9 mouse cellular contexts compared by ENCODE assay signal in the genomic region with DNA sequence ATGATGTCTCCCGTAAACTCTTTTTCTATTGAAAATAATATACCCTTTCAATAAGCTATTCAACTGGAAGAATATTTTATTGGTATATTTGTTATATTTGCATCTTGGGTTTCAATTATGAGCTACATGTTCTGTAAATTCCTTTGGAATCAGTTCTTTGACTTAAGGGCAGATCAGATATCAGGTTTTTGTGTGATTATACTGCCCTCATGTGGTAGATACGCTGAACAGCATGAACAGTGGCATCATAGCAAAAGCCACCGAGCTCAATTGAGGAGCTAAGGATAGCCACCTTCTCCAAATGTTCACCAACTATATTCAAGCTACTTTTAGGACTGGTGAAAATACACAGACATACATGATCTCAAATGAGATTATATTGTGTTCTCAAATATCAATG. TPM values are rescaled to one million over a fixed set of nuclear protein-coding genes. Genes with fewer than 3 reads are reported as not detected.
DNase-seq lines count a peak whose midpoint lies in the region; ATAC-seq and TF ChIP-seq lines count a peak whose summit lies in the region.
"Had no signal": no experiment of that assay in that cellular context is flagged by ENCODE, and none has a peak within 500 bp of the region (broad histone marks: within the 10 kb centered on the region; RNA-seq: fewer than 3 reads in every experiment).

No protein-coding gene starts in this region.

- peak; percentile 74 for TF ChIP-seq CTCF in lung, embryonic 14.5 days (IDR thresholded peaks at IDR 0.05; ENCODE audit: low read depth)
- peak; percentile 84 for TF ChIP-seq CTCF in stomach, postnatal 0 days (IDR thresholded peaks at IDR 0.05; ENCODE audit: low read depth)
- no peak for TF ChIP-seq CTCF in thymus, adult 2 months (IDR thresholded peaks at IDR 0.05; ENCODE audit: borderline replicate concordance, control insufficient read depth, extremely low read depth, insufficient read depth, low read length, poor library complexity)

- no peak overlapping the region for H3K27ac ChIP-seq in lung, embryonic 14.5 days (ENCODE audit: low read depth)
- no peak overlapping the region for H3K27ac ChIP-seq in stomach, postnatal 0 days (replicated peaks)
- H3K27ac ChIP-seq in thymus, adult 2 months (ENCODE audit: control insufficient read depth, insufficient read depth, low read length) = no peak overlapping the region

- TF ChIP-seq EP300 in stomach, postnatal 0 days (optimal IDR thresholded peaks at IDR 0.05) = no peak

- no peaks in the 10 kb centered on the region for H3K9me3 ChIP-seq in lung, embryonic 14.5 days (ENCODE audit: low read depth, low read length)
- H3K9me3 ChIP-seq in stomach, postnatal 0 days (ENCODE audit: control insufficient read depth, low read length) = no peaks in the 10 kb centered on the region

- no peaks in the 10 kb centered on the region for H3K27me3 ChIP-seq in lung, embryonic 14.5 days (ENCODE audit: insufficient read depth, low read length)
- H3K27me3 ChIP-seq in stomach, postnatal 0 days (ENCODE audit: control insufficient read depth, insufficient read depth, low read length) = no peaks in the 10 kb centered on the region
- no peaks in the 10 kb centered on the region for H3K27me3 ChIP-seq in thymus, adult 2 months (ENCODE audit: control insufficient read depth, insufficient read depth, low read length)

- peak; percentile 29 to 53 for DNase-seq in cerebellum, postnatal 10 days
- DNase-seq in lung, embryonic 14.5 days = peak; percentile 77
- no peak for DNase-seq in lung, postnatal 14 days
- peak; percentile 71 for DNase-seq in embryo, embryonic 10.5 days (ENCODE audit: low spot score)
- DNase-seq in layer of hippocampus, adult 9-11 months = peak; percentile 15
- DNase-seq in stomach, postnatal 0 days (ENCODE audit: low spot score) = no peak
- no peak for DNase-seq in thymus, adult 2 months

- ATAC-seq in cerebellum, adult (ENCODE audit: insufficient number of reproducible peaks, low FRiP score, low TSS enrichment) = no peak
- ATAC-seq in lung, embryonic 14.5 days (ENCODE audit: insufficient read depth) = peak; percentile 47
- ATAC-seq in stomach, postnatal 0 days (ENCODE audit: low FRiP score, low TSS enrichment) = no peak

- WGBS in lung, embryonic 14.5 days = 38% methylated on average over 3 of the region's 3 CpGs
- WGBS in stomach, postnatal 0 days = 49% methylated on average over 3 of the region's 3 CpGs
- WGBS in thymus, adult 2 months = 37% methylated on average over 3 of the region's 3 CpGs

- no peaks in the 10 kb centered on the region for H3K4me1 ChIP-seq in lung, embryonic 14.5 days (ENCODE audit: insufficient read depth)
- no peaks in the 10 kb centered on the region for H3K4me1 ChIP-seq in stomach, postnatal 0 days (replicated peaks; ENCODE audit: control insufficient read depth, insufficient read depth)
- H3K4me1 ChIP-seq in thymus, adult 2 months (replicated peaks; ENCODE audit: control insufficient read depth, insufficient read depth, low read length) = no peaks in the 10 kb centered on the region

- H3K4me2 ChIP-seq in lung, embryonic 14.5 days = no peak overlapping the region
- H3K4me2 ChIP-seq in stomach, postnatal 0 days (replicated peaks; ENCODE audit: low read depth) = no peak overlapping the region

- no peaks in the 10 kb centered on the region for H3K36me3 ChIP-seq in lung, embryonic 14.5 days (ENCODE audit: insufficient read depth)
- H3K36me3 ChIP-seq in stomach, postnatal 0 days (ENCODE audit: control insufficient read depth, insufficient read depth, low read length) = no peaks in the 10 kb centered on the region
- no peaks in the 10 kb centered on the region for H3K36me3 ChIP-seq in thymus, adult 2 months (ENCODE audit: control insufficient read depth, insufficient read depth, low read length)

- no peak for TF ChIP-seq POLR2A in thymus, adult 2 months (IDR thresholded peaks at IDR 0.05; ENCODE audit: control insufficient read depth, extremely low read depth, insufficient read depth, low read length, poor library complexity)

- no peak overlapping the region for H3K4me3 ChIP-seq in lung, embryonic 14.5 days (ENCODE audit: low read depth, low read length)
- no peak overlapping the region for H3K4me3 ChIP-seq in stomach, postnatal 0 days (ENCODE audit: low read depth, low read length)
- no peak overlapping the region for H3K4me3 ChIP-seq in thymus, adult 2 months (ENCODE audit: control insufficient read depth, insufficient read depth, low read length)

- no peak overlapping the region for H3K9ac ChIP-seq in lung, embryonic 14.5 days
- H3K9ac ChIP-seq in stomach, postnatal 0 days (ENCODE audit: low read length) = no peak overlapping the region

RNA-seq across cellular contexts. Expression of a gene that starts 52.7 kb away (rescaled TPM):
- not detected in 2 replicates for polyA plus RNA-seq in lung, embryonic 14.5 days (2014; fragmentation: Nextera tagmentation; extraction: Ambion mirVana)
- polyA plus RNA-seq in stomach, postnatal 0 days (2015; fragmentation: Nextera tagmentation; extraction: Ambion mirVana) = 0.11 TPM in 1 of 2 replicates, not detected in the other
- polyA plus RNA-seq in thymus, adult 2 months (2012; rRNA removed) = not detected in 2 replicates
- polyA plus RNA-seq: stomach, embryonic 14.5 days had no signal

Comparison
In these comparisons a context has a peak if more than half of its experiments do, and no peak if none do; other contexts are left out.
1. DNase-seq: peak in cerebellum, postnatal 10 days (2 of 2), lung, embryonic 14.5 days (single experiment), embryo, embryonic 10.5 days (single experiment) and layer of hippocampus, adult 9-11 months (single experiment); none in lung, postnatal 14 days (single experiment), stomach, postnatal 0 days (single experiment) and thymus, adult 2 months (single experiment).